Mouse (Mus musculus) embryonic facial prominence, embryonic 14.5 days (tissue): ENCODE data around the gene Dlg2. TPM values are rescaled to one million over a fixed set of nuclear protein-coding genes. Genes with fewer than 3 reads are reported as not detected.

Experiments used
- ATAC-seq: fragments of 200-750 bp; cut with Nextera tagmentation; 2 replicates; pipeline ENCODE4 v1.8.0; 2017; ENCODE audit warnings: low read depth, moderate number of reproducible peaks, moderate TSS enrichment
- DNase-seq: peaks from one replicate; pipeline ENCODE4 v3.0.0-alpha.2; 2015; ENCODE audit warnings: low spot score
- H3K27ac ChIP-seq: fragments of 300-500 bp; sonication (generic); replicated peaks from 2 replicates; pipeline ENCODE4 v1.5.1; 2014; ENCODE audit warnings: low read depth, mild to moderate bottlenecking, low read length, moderate library complexity
- H3K27me3 ChIP-seq: fragments of 300-500 bp; sonication (generic); replicated peaks from 2 replicates; pipeline ENCODE4 v1.6.1; 2014; ENCODE audit warnings: low read length; ENCODE audit not compliant: control insufficient read depth, insufficient read depth
- H3K36me3 ChIP-seq: fragments of 300-500 bp; sonication (generic); 2 replicates; pipeline ENCODE4 v1.6.1; 2014; ENCODE audit warnings: low read length, mixed read lengths; ENCODE audit not compliant: control insufficient read depth, insufficient read depth
- H3K4me1 ChIP-seq: fragments of 300-500 bp; sonication (generic); 2 replicates; pipeline ENCODE4 v1.6.1; 2014; ENCODE audit warnings: antibody characterized with exemption, low read length; ENCODE audit not compliant: control insufficient read depth, insufficient read depth
- H3K4me2 ChIP-seq: fragments of 300-500 bp; sonication (generic); 2 replicates; pipeline ENCODE4 v1.6.1; 2014; ENCODE audit warnings: low read depth, mild to moderate bottlenecking, low read length, moderate library complexity, mixed read lengths
- H3K4me3 ChIP-seq: fragments of 300-500 bp; sonication (generic); 2 replicates; pipeline ENCODE4 v1.5.1; 2014; ENCODE audit warnings: low read depth, mild to moderate bottlenecking, low read length
- H3K9ac ChIP-seq: fragments of 300-500 bp; sonication (generic); 2 replicates; pipeline ENCODE4 v1.6.1; 2014; ENCODE audit warnings: low read depth, mild to moderate bottlenecking, low read length, moderate library complexity, mixed read lengths
- H3K9me3 ChIP-seq: fragments of 300-500 bp; sonication (generic); 2 replicates; pipeline ENCODE4 v1.6.1; 2016; ENCODE audit warnings: low read length; ENCODE audit not compliant: control insufficient read depth
- WGBS: fragments of 180-500 bp; shearing (Covaris S2); extraction: QIAGEN DNeasy Blood & Tissue Kit; methylation state at CpG from one replicate; pipeline ENCODE4 v1.1.7; 2014; 5-methylcytosine and 5-hydroxymethylcytosine counted together
- polyA plus RNA-seq: library from polyadenylated mRNA; unstranded; fragments of >200 nt; fragmentation: Nextera tagmentation; extraction: Ambion mirVana; gene quantifications from 2 replicates; pipeline ENCODE4 v1.2.1, GENCODE M21; 2014

Dlg2 gene
- polyA plus RNA-seq, 1 experiment from 2014 or later = 5.1 TPM

DNA sequence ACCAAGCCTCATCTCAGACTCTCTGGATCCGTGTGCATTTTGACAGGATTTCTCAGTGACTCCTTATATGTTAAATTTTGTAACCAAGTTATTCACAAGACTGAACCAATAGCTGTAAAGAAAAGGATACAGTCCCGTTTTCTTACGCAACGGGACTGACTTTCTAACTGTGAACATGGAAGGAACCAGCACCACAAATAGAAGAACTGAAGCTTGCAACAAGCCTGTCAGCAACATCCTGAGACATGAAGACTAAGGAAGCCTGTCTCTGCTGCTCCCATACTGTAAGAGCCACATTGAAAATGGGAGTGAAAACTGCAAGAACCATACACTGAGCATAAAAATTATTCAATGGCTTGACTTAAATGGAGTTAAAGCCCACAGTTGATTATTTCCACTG lies 1981.8 kb downstream of the Dlg2 start:
- no peak overlapping the region for H3K4me3 ChIP-seq
- no peaks in the 10 kb centered on the region for H3K4me1 ChIP-seq
- H3K36me3 ChIP-seq = no peaks in the 10 kb centered on the region
- no peak overlapping the region for H3K27ac ChIP-seq
- WGBS = 75% methylated on average over 4 of the region's 4 CpGs
- no peaks in the 10 kb centered on the region for H3K27me3 ChIP-seq
- no peak overlapping the region for H3K9ac ChIP-seq
- no peak overlapping the region for H3K4me2 ChIP-seq
- no peaks in the 10 kb centered on the region for H3K9me3 ChIP-seq
- DNase-seq (no peak), ATAC-seq (no peak)

DNA sequence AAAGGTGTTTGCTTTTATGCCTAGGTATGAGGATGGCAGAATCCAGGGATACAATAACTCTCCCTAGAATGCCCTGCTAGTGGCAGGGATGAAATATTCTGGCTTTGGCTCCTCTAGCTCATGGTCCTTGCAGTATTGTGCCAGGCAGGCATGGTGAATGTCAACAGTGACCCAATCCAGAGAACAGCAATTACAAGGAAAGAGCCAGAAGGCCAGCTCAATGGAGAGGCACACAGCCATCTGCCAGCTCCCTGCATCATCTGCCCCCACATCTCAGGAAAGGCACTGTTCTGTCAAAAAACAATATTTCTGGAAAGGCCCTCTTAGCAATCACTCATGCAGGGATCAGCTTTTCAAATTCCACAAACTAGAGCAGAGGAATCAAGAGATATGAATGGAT lies 1984.1 kb downstream of the Dlg2 start:
- Histone ChIP-seq H3K4me3 (no peak overlapping the region), H3K9me3 (no peaks in the 10 kb centered on the region), H3K36me3 (no peaks in the 10 kb centered on the region), H3K9ac (no peak overlapping the region), H3K4me1 (no peaks in the 10 kb centered on the region), H3K4me2 (no peak overlapping the region), H3K27ac (no peak overlapping the region), H3K27me3 (no peaks in the 10 kb centered on the region)
- DNase-seq (no peak), ATAC-seq (no peak)

DNA sequence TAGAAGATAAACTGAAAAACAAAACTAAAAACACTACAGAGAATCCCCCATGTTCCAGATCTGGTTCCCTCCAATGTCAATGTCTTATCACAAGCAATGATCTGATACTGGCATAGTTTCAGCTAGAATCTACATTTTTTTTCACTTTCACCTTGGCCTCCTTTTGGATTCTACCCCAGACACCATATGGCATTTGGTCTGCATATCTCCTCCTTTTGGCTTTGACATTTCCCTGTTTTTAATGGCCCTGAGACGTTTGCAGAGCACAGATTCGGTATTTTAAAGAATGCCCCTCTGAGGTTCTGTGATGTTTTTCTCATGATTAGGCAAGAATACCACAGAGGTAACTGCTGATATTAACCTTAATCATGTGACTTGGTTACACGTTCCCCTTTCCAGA lies 1984.8 kb downstream of the Dlg2 start:
- no peak overlapping the region for H3K4me2 ChIP-seq
- DNase-seq (no peak), ATAC-seq (no peak)
- H3K4me3 ChIP-seq = no peak overlapping the region
- no peaks in the 10 kb centered on the region for H3K36me3 ChIP-seq
- no peaks in the 10 kb centered on the region for H3K4me1 ChIP-seq
- H3K9ac ChIP-seq = no peak overlapping the region
- 59% methylated on average over 3 of the region's 3 CpGs for WGBS
- H3K27ac ChIP-seq = no peak overlapping the region
- no peaks in the 10 kb centered on the region for H3K27me3 ChIP-seq
- no peaks in the 10 kb centered on the region for H3K9me3 ChIP-seq

DNA sequence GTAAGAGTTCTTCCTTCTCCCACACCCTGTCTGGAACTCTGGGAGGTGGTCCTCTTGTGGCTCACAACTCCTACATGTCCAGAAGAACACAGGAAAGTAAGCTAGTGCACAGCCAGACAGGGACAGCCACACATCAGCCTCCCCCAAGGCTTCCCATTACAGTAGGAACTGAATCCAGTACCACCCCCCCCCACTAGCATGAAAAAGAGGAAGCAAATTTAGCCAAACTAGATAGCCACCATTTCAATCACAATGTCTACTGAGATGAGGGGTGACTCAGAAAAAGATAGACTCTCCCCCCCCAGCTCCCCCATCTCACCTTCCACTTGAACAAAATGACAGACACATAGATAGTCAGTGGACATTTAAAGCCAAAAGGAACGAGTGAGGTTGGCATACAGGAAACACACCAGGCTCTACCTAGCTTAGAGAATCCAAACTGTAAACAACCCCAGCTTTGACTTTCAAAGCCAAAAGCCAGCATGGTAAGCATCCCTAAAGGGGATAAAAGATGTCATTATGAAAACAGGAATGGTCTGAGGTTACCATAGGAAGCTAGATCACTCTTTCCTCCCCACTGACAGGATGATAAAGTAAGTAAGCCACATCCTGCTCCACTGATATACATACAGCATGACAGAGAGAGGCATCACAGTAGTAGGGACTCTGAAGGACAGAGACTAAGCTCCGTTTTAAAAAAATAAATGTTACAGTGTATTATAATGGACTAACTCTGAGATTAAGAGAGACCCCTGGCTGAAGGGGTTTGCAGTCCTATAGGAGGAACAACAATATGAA lies 1986.8 kb downstream of the Dlg2 start:
- Histone ChIP-seq H3K4me2 (no peak overlapping the region), H3K4me1 (no peaks in the 10 kb centered on the region), H3K9ac (no peak overlapping the region), H3K27ac (no peak overlapping the region), H3K36me3 (no peaks in the 10 kb centered on the region), H3K4me3 (no peak overlapping the region), H3K9me3 (no peaks in the 10 kb centered on the region), H3K27me3 (no peaks in the 10 kb centered on the region)
- DNase-seq (no peak), ATAC-seq (no peak)
- 74% methylated on average over 2 of the region's 2 CpGs for WGBS

DNA sequence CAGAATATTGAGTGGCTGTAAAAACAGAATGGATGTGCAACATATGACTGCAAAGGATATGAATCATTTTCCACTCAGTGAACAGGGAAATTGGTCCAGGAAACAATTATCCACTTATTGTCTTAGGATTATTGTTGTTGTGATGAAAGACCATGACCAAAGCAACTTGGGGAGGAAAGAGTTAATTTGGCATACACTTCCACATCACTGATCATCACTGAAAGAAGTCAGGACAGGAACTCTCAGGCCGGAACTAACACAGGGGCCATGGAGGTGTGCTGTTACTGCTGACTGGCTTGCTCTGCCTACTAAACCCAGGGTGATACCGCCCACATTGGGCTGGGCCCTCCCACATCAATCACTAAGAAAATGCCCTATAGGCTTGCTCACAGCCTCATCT lies 1987.8 kb downstream of the Dlg2 start:
- no peak overlapping the region for H3K4me2 ChIP-seq
- H3K9ac ChIP-seq = no peak overlapping the region
- WGBS = 43% methylated on average over 2 of the region's 2 CpGs
- H3K27ac ChIP-seq = no peak overlapping the region
- no peak for ATAC-seq
- no peaks in the 10 kb centered on the region for H3K36me3 ChIP-seq
- no peak for DNase-seq
- no peaks in the 10 kb centered on the region for H3K4me1 ChIP-seq
- H3K9me3 ChIP-seq = no peaks in the 10 kb centered on the region
- H3K27me3 ChIP-seq = no peaks in the 10 kb centered on the region
- H3K4me3 ChIP-seq = no peak overlapping the region

DNA sequence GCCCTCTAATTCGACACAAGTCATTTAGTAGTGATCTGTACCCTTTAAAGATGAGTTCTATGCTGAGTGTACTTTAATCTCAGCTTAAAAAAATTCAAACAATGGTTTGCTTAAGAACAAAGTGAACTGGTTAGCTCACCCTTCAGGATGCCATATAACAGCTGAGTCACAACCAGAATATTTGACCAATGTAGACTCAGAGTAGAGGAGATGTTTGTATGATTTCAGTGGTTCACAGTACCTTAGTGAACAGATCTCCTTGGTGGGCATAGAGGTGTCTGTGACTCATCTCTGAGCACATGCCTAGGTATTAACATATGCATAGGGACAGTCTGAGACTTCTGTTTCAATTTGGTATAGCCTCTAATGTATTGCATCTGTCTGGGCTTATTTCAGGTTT lies 2002.7 kb downstream of the Dlg2 start:
- Histone ChIP-seq H3K4me3 (no peak overlapping the region), H3K9me3 (no peaks in the 10 kb centered on the region), H3K4me1 (no peaks in the 10 kb centered on the region), H3K27me3 (no peaks in the 10 kb centered on the region), H3K4me2 (no peak overlapping the region), H3K9ac (no peak overlapping the region), H3K27ac (no peak overlapping the region), H3K36me3 (no peaks in the 10 kb centered on the region)
- no peak for ATAC-seq
- 79% methylated on average over 1 of the region's 1 CpGs for WGBS
- no peak for DNase-seq

DNA sequence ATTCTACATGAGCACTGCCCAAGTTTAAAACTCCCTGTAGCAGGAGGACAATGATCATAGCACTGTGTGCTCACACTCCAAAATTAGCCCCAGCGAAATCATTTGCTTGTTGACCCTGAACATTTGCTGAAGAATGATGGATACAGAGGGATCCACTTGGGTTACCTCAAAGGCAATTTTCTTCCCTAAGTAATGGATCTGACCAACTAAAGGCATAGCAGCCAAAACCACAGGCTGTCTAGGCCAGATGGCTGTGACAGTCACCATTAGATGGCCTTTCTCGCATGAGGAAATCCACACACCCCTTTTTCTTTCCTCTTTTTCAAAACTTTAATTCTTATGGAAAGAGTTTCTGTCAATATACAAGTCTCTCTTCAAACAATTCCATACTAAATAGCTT lies 2003.3 kb downstream of the Dlg2 start:
- Histone ChIP-seq H3K4me3 (no peak overlapping the region), H3K36me3 (no peaks in the 10 kb centered on the region), H3K27ac (no peak overlapping the region), H3K4me2 (no peak overlapping the region), H3K27me3 (no peaks in the 10 kb centered on the region), H3K9me3 (no peaks in the 10 kb centered on the region), H3K4me1 (no peaks in the 10 kb centered on the region), H3K9ac (no peak overlapping the region)
- 84% methylated on average over 2 of the region's 2 CpGs for WGBS
- ATAC-seq = no peak
- no peak for DNase-seq

DNA sequence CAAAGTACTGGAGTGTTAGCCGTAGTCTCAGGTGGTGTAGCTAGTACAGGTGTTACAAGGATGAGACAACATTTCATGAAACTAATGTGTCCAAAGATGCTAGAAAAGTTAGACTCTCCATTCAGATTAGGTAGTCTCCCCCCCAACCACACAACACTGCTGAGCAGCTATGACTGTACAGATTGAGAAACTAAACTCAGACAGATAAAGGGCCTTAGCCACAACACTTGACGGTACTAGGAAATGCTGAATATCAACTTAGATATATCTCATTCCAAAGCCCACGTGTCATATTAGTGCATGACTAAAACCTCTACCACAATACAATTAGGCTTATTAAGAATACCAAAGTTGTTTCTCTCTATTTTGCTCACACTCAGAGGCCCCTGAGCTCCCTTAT lies 2006.9 kb downstream of the Dlg2 start:
- Histone ChIP-seq H3K27me3 (no peaks in the 10 kb centered on the region), H3K36me3 (no peaks in the 10 kb centered on the region), H3K4me1 (peaks cover 11% of the 10 kb centered on the region; the same call in 1 of the 2 replicates), H3K4me3 (no peak overlapping the region), H3K27ac (no peak overlapping the region), H3K9ac (no peak overlapping the region), H3K9me3 (no peaks in the 10 kb centered on the region), H3K4me2 (no peak overlapping the region)
- 77% methylated on average over 3 of the region's 3 CpGs for WGBS
- DNase-seq (no peak), ATAC-seq (no peak)
